Mouse (Mus musculus) thymus, adult 18-20 months (tissue): ENCODE measurements at regions not wholly inside any gene's neighbourhood (a gene's known extent, or its start where the extent isn't known, plus 50 kb on each side); places are given as distances from the start of the nearest gene placed in this dataset.

Experiments
- DNase-seq, 2 experiments: peaks; one replicate each; pipeline ENCODE4 v3.0.0; 2022; ENCODE audit warnings: mixed read lengths in 2 of 2

DNA sequence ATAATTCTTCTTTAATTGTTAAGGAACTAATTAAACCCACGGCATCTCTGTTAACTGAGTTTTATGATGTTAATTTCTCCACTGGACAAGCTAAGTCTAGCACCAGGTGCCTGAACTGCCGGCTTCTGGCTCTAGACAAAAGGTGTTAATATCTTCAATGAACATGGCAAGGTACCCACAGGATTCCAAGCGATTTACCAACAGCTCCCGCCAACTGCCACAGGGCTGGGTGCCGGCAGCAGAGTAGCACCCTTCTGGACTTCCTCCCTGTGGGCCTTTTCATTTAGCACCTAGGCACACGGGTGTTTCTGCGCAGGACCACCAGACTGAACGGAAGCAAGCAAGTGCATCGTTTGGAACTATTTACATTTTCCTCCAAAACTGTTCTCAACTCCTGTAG is 320.2 kb downstream of the Mycn start:
- DNase-seq = no peak

GRCm38 (mm10) chr12:12620316-12620715 is 321.4 kb downstream of the Mycn start:
- DNase-seq = no peak

DNA sequence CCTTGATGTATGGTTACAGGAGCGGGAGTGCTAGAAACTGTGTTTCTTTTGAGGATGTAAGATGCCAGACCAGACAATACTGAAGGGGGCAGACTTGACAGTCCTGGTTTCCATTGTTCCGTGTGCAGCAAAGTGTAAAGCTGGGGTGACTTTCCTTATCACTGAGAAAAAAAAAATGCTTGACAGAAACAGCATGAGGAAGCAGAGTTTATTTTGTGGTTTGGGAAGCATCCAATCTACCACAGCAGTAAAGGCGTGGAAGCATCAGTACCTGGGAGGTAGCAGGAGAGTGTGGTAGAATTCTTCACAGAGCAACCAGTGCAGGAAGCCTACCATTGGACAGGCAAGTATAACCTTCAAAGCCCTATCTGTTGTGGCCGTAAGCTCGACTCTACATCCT is 322.3 kb downstream of the Mycn start:
- no peak for DNase-seq

GRCm38 (mm10) chr12:12612520-12612919 is 329.2 kb downstream of the Mycn start:
- DNase-seq = no peak

DNA sequence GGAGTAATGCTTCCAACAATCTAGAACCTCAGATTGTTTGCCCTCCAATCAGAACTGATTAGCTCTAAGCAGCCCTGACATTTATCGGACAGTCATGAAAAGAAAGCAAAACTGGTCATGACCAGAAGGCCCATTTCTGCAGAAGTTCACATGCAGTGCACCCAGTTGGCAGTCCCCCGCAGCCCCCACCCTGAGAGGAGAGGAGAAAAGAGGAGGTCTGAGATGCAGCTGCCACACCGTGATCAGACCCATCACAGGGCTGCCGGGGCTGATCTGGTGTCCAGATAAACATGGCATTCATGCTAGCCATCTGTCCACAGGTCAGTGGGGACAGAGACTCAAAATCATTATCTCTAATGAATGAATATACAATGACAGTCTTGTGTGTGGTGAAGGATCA is 330.9 kb downstream of the Mycn start:
- DNase-seq = no peak

DNA sequence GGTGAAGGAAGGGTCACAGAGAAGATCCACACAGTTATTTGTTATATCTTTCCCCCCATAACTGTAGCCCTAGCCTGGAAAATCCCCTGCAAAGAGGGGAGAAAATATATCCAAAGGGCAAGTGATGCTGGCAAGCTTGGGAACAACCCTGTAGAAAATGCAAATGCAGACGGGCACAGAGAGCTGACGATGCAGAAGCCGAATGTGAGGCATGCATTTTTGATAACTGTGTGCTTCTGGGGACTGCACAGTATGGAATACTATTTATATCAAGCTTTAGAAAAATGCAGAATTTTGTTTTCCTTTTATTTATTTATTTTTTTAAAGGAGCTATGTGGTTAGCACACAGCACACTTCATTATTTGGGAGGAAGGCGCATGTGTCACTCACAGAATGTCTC is 333.7 kb downstream of the Mycn start:
- no peak for DNase-seq

DNA sequence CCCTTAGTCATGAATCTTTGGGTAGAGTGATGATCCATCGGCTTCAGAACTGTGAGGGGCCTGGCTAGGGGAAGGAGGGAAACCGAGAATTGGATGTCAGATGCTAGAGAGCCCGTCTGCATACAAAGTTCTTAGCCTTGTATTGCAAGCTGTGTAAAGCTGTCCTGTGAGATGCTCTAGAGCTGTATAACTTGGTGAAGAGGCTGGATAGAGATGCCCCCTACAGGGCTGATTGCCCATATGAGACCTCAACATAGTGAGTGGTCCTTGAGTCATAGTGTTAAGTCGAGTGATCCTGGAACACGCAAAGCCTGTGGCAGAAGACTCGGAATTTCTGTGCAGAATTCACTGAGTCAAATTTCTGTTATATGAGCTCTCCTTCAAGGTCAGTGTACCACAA is 334.8 kb downstream of the Mycn start:
- DNase-seq = no peak

- no peak for DNase-seq
Measured at GRCm38 (mm10) chr12:12605495-12605894, 336.2 kb downstream of the Mycn start.

DNA sequence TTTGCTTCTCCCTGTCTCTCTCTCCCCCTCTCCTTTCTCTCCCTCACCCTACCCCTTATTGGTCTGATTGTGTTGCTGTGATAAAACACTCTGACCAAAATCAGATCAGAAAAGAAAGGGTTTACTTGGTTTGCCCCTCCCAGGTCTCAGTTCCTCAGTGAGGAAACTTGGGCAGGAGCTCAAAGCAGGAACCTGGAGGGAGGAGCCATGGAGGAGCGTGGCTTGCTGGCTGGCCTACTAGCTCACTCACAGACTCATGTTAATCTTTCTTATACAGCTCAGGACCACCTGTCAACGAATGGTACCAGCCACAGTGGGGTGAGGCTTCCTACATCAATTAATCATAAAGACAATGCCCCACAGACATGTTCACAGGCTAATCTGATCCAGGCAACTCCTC is 339.4 kb downstream of the Fam49a start:
- DNase-seq = no peak

DNA sequence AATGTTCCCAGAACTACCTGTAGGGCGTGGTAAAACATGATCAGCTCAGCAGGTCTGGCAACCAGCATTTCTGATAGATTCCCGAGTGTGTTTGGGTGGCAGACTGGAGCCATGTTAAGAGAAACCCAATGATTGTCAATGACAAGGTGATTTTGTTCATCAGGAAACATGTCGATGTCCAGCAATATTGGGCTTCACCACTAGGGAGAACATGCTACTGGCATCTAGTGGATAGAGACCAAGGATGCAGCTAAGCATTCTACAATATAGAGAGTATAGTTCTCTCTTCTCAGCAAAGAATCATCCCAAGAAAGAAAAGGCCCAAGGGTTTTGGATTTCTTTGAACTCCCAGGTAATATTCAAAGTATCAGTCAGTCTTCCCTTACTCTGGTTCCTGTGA is 333.5 kb downstream of the Fam49a start:
- DNase-seq = no peak

DNA sequence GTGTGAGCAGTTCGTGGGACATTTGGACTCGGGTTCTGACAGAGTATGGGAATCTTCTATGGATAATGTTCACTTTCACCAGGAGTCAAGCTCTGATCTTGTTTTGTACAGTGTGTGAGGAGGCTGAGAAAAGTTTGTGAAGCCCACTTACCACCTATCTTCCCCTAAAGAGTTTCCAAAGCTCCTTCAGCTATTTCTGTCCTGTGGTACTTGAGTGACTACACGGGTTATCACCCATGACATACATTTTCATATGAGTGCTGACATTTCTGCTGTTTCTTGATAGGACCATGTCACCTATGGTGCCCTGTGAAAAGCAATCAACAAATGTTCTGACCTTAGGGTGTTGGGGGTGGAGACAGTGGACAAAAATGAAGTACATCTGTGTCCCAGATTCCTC is 332.6 kb downstream of the Fam49a start:
- DNase-seq = no peak

DNA sequence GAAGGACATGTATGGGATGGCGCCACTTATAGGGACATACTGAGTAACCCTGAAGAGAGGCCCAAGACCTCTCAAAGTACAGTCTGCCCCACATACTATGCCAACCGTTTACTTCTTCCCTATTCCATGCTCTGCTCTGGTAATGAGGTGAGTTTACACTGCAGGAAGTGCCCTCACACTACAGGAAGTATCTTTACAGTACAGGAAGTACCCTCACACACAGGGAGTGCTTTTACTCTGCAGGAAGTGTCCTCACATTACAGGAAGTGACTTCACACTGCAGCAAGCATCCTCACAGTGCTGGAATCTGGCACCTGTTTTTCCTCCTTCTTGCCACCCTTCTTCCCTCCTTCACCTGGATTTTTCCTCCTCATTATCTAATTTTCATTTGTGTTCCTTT is 331.4 kb downstream of the Fam49a start:
- no peak for DNase-seq

GRCm38 (mm10) chr12:12590753-12591291 is 328.9 kb downstream of the Fam49a start:
- DNase-seq = no peak

DNA sequence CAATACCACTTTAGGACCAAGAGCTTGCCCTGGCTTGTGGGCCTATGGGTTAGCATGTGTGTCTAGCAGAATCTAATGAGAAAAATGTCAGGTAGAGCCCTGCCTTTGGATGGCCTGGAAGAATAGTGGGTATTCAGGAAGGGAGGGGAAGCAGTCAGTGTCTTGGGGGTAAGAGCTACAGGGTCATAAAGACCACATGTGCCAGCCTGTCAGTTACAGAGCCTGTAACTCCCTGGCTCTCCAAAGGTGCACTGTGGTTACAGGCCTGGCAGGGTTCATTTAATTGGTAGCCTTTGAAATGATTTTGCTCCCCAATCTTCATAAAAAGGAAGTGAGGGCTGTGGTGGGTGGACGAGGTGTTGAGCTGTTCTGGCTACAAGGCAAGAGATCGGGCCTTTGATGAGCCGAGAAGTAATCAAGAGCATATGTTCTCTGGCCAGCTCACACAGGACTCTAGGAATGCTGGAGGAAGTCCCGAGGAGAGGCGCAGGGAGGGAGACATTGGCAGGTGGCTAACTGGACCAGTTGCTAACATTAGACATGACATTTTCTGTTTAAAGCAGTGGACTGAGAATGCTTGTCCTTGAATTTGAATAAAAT is 326.9 kb downstream of the Fam49a start:
- no peak for DNase-seq

DNA sequence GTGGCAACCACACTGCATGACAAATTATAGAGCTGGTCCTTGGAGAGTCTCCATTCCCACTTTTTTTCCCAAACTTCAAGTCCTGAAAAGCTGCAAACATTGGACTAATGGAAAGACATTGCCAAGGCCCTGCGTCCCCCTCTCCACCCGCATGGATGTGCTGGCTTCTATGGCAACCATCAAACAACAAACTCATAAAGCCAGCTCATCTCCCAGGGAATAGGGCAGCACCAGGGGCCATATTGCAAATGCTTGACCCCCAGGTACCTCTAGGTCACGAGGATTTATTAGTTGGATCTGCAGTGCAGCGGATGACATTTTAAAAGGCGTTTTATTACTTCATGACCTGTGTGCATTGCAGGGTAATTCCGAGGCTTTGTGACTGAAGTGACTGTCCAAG is 324.5 kb downstream of the Fam49a start:
- DNase-seq = no peak

- no peak for DNase-seq
Measured at GRCm38 (mm10) chr12:12581271-12582186, 319.6 kb downstream of the Fam49a start.

DNA sequence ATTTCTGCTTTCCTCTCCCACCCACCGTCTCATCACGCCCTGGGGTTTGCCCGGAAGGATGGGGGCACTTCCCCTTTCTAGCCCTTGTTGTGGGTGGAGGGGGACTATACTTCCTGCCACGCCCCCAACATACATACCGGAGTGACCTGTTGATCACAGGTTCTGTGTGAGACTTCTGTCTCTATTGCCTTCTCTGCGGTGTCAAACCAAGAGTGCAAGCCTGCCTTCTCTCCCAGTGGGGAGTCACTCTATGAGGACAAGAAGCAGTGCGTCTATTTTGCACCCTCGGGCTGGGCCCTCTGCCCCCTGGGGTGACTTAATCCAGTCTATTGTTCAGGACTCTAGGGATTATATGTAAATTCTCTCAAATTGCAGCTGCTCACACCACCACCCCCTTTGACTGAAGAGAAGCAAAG is 318.8 kb downstream of the Fam49a start:
- DNase-seq = peak; percentile 38 to 65

DNA sequence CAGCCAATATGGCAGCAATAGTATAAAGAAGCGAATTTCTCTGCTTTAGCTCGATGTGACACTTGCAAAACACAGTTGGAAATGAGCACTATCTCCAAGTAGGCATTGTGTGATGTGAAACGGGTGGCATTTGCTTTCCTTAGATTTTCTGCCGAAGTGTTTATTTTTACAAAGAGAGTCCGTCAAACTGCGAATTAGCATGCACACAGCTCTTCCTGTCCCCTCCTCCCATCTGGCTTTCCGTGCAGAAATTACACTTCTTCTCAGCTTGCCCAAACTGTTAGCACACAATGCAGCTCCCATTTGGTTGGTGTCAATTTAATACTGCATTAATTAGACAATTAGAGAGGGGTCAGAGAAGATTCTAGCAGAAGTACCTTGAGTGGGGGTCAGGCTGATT is 316.3 kb downstream of the Fam49a start:
- no peak for DNase-seq

GRCm38 (mm10) chr12:12570563-12571251 is 308.8 kb downstream of the Fam49a start:
- DNase-seq = no peak

DNA sequence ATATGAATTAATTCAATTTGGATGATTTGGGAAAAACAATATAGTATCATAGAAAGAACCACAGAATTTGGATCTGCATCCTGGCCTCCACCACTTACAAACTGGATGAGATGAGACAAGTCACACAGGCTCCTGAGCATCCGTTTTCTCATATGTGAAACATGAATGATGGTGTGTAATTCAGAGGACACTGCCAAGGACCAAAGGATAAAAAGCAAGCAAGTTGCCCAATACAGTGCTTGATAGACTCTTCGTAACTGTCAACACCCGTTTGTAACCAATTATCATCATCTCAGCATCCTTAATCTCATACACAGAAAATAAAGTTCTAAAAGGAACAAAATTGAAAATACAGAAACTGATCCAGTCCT is 305.8 kb downstream of the Fam49a start:
- no peak for DNase-seq

- no peak for DNase-seq
Measured at GRCm38 (mm10) chr12:12567058-12567733, 305.3 kb downstream of the Fam49a start.

GRCm38 (mm10) chr12:12562267-12562666 is 300.3 kb downstream of the Fam49a start:
- no peak for DNase-seq

DNA sequence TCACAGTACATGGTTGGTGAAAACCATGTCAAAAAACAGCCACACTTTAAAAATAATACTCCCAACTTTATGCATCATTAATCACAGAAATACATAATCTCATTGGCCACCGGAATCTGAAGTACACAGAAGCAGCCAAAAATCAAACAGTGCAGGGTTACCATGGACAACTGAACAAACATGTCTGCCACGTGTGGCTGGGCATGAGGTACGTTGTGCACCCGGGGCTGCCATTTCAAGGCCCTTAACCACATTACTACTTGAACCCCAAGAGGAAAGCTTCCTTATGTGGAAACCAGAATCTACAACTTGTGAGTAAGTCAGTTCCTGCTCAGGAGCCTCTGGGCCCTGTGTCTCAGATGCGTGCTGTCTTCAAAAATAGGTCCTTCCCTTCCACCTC is 289.9 kb downstream of the Fam49a start:
- DNase-seq = no peak
